Mouse (Mus musculus) midbrain, postnatal 0 days (tissue): ENCODE results near the gene Pum1. TPM values are rescaled to one million over a fixed set of nuclear protein-coding genes. Genes with fewer than 3 reads are reported as not detected.

Experiments used
- ATAC-seq: fragments of 200-750 bp; cut with Nextera tagmentation; 2 replicates; pipeline ENCODE4 v1.8.0; 2017; ENCODE audit warnings: moderate number of reproducible peaks, mild to moderate bottlenecking, moderate TSS enrichment, moderate library complexity; ENCODE audit not compliant: low FRiP score
- DNase-seq: peaks from one replicate; pipeline ENCODE4 v3.0.0-alpha.2; 2015; ENCODE audit warnings: low spot score
- H3K27ac ChIP-seq: fragments of 300-500 bp; sonication (generic); 2 replicates; pipeline ENCODE4 v1.5.1; 2014; ENCODE audit warnings: low read depth, mild to moderate bottlenecking, low read length, mixed read lengths
- H3K27me3 ChIP-seq: fragments of 300-500 bp; sonication (generic); 2 replicates; pipeline ENCODE4 v1.6.1; 2014; ENCODE audit warnings: low read length, control low read depth, mixed read lengths; ENCODE audit not compliant: insufficient read depth
- H3K36me3 ChIP-seq: fragments of 300-500 bp; sonication (generic); 2 replicates; pipeline ENCODE4 v1.6.1; 2014; ENCODE audit warnings: low read length, control low read depth, mixed read lengths; ENCODE audit not compliant: insufficient read depth
- H3K4me1 ChIP-seq: fragments of 300-500 bp; sonication (generic); 2 replicates; pipeline ENCODE4 v1.6.1; 2014; ENCODE audit warnings: mild to moderate bottlenecking, control low read depth, antibody characterized with exemption, low read length, mixed read lengths; ENCODE audit not compliant: insufficient read depth
- H3K4me2 ChIP-seq: fragments of 300-500 bp; sonication (generic); 2 replicates; pipeline ENCODE4 v1.6.1; 2014; ENCODE audit warnings: low read depth, mild to moderate bottlenecking, low read length, mixed read lengths; ENCODE audit not compliant: poor library complexity, severe bottlenecking
- H3K4me3 ChIP-seq: fragments of 300-500 bp; sonication (generic); 2 replicates; pipeline ENCODE4 v1.5.1; 2014; ENCODE audit warnings: low read depth, mild to moderate bottlenecking, low read length, moderate library complexity
- H3K9ac ChIP-seq: fragments of 300-500 bp; sonication (generic); replicated peaks from 2 replicates; pipeline ENCODE4 v1.6.1; 2014; ENCODE audit warnings: mild to moderate bottlenecking, low read length, moderate library complexity, mixed read lengths; ENCODE audit not compliant: poor library complexity, severe bottlenecking
- H3K9me3 ChIP-seq: fragments of 300-500 bp; sonication (generic); 2 replicates; pipeline ENCODE4 v1.6.1; 2016; ENCODE audit warnings: low read length, control low read depth
- CTCF ChIP-seq: IDR thresholded peaks from 2 replicates; pipeline ENCODE4 v1.5.1; 2016; ENCODE audit warnings: antibody characterized with exemption, mild to moderate bottlenecking
- WGBS: fragments of 180-500 bp; shearing (Covaris S2); extraction: QIAGEN DNeasy Blood & Tissue Kit; methylation state at CpG from one replicate; pipeline ENCODE4 v1.1.7; 2014; 5-methylcytosine and 5-hydroxymethylcytosine counted together
- polyA plus RNA-seq: library from polyadenylated mRNA; unstranded; fragments of >200 nt; fragmentation: Nextera tagmentation; extraction: Ambion mirVana; gene quantifications from 2 replicates; pipeline ENCODE4 v1.2.1, GENCODE M21; 2015
- total RNA-seq: library from RNA; depleted of rRNA; stranded (reverse); fragments of >200 nt; gene quantifications from 2 replicates; pipeline ENCODE4 v1.2.3, GENCODE M21; 2014

The Pum1 gene
- total and polyA plus RNA-seq, 2 experiments from 2014 or later, result 73.6 to 87.2 TPM

DNA sequence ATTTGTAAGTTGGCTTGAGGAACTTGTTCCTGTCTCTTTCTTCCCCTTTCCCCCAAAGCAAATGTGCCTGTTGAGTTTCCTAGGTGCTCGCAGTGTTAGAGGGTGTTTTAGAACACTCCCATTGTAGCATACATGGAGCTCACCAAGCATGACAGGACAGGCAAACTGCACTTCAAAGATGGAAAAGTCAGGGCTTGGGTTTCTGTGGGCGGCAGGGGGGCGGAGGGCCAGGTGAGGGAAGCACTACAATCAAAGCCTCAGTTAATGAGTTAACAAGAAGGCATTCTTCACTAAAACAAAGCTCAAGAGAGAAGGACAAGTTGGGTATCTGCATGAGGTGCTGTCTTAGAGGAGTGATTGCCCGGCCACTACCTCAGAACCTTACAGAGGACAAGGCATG, 56.2 kb downstream of the Pum1 start:
- DNase-seq, result no peak

DNA sequence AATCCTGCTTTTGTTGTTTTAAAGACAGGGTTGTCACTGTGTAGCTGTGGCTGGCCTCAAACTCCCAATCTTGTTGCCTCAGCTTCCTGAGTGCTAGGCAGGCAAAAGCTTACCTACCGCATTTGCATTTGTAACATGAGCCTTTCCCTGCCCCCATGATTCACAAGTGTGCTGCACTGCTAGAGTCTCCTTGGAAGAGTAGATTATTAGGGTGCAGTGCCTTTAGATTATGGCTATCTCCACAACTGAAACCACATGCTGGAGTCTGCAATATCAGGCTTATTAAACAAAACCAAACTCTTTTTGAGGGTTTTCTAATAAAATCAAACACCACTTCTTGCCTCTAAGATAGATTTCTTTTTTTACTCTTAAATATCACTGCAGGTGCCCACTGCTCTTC, 59.5 kb downstream of the Pum1 start:
- ATAC-seq (no peak), DNase-seq (no peak)
- WGBS, result 21% methylated on average over 1 of the region's 1 CpGs
- H3K4me3 ChIP-seq, result no peak overlapping the region
- no peaks in the 10 kb centered on the region for H3K36me3 ChIP-seq
- no peak overlapping the region for H3K4me2 ChIP-seq
- peaks cover 5% of the 10 kb centered on the region; the same call in 1 of the 2 replicates for H3K4me1 ChIP-seq
- TF ChIP-seq CTCF, result no peak
- H3K9ac ChIP-seq, result no peak overlapping the region
- no peak overlapping the region for H3K27ac ChIP-seq
- H3K9me3 ChIP-seq, result no peaks in the 10 kb centered on the region
- no peaks in the 10 kb centered on the region for H3K27me3 ChIP-seq

More for the DNA sequence above, 56.2 kb downstream of the Pum1 start:
- ATAC-seq, result no peak
- no peaks in the 10 kb centered on the region for H3K27me3 ChIP-seq
- H3K36me3 ChIP-seq, result no peaks in the 10 kb centered on the region
- no peak overlapping the region for H3K27ac ChIP-seq
- no peak overlapping the region for H3K4me2 ChIP-seq
- H3K9me3 ChIP-seq, result no peaks in the 10 kb centered on the region
- H3K9ac ChIP-seq, result no peak overlapping the region
- peaks cover 13% of the 10 kb centered on the region; the same call in 1 of the 2 replicates for H3K4me1 ChIP-seq
- no peak for TF ChIP-seq CTCF
- H3K4me3 ChIP-seq, result no peak overlapping the region
- 87% methylated on average over 4 of the region's 4 CpGs for WGBS

DNA sequence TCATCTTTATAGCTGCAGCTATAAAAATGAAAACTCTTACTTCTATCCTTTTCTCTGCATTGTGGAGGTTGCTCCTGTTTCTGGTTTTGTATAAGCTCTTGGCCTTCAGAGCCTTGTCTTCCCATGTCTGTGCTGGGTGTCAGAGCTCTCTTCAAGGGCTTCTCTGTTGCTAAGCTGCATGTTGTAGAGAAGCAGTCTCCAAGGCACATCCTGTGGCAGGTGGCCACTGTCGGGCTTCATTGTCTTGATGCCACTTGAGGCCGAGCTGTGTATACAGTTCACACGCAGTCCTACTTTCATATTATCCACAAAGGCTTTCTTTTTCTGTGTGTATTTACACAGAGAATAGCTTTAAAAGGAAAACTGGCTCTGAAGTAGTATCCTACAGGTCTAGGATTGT, 63.0 kb downstream of the Pum1 start:
- Histone ChIP-seq H3K27me3 (no peaks in the 10 kb centered on the region), H3K4me3 (no peak overlapping the region), H3K9me3 (no peaks in the 10 kb centered on the region), H3K36me3 (peaks cover 4% of the 10 kb centered on the region), H3K9ac (no peak overlapping the region), H3K27ac (0 out of 2 replicates have a peak overlapping the region, but pooled peaks have one; percentile 18), H3K4me1 (peaks cover under 1% of the 10 kb centered on the region; the same call in 1 of the 2 replicates), H3K4me2 (no peak overlapping the region)
- 17% methylated on average over 3 of the region's 3 CpGs for WGBS
- DNase-seq (peak; percentile 30), ATAC-seq (no peak)
- TF ChIP-seq CTCF, result no peak

DNA sequence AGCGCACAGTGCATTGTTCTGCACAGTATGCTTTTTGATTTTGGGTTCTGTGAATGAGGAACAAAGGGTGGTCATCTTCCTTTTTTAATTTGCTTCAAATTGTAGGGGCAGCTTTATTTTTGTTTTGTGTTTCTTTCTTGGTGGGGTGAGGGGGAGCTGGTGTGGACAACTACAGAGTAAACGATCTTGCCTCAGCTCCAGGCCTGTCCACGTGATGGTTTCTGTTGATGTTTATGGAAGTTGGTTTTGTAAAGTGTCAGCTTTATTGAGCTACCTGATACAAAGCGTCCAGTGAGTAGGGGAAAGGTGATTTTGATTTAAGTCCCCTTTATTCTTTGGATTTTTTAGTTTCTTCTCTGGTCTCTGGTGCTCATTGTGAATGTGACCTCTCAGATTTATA, 72.8 kb downstream of the Pum1 start:
- H3K27ac ChIP-seq, result no peak overlapping the region
- no peaks in the 10 kb centered on the region for H3K27me3 ChIP-seq

DNA sequence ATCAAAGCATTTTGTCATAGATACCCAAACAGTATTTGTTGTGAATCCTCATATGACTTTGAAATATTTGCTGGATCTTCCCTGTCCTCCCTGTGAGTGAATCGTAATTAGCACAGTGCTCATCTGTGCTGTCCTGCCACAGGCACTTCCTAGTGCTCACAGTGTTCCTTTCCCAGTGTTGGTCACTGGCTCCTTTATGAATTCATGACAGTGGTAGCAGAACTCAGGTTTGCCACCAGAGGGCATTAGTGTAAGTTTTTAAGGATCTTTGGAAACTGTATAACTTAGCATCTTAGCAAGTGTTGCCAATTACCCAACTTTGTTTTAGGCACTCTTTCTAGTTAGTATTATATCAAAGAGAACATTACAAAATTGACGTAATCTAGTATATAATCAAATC, 75.4 kb downstream of the Pum1 start:
- ATAC-seq (no peak), DNase-seq (peak; percentile 77)
- H3K4me1 ChIP-seq, result 0 out of 2 replicates have a peak, but pooled peaks cover 1% of the 10 kb centered on the region
- TF ChIP-seq CTCF, result peak; percentile 79
- 68% methylated on average over 2 of the region's 2 CpGs for WGBS
- no peaks in the 10 kb centered on the region for H3K27me3 ChIP-seq
- H3K4me3 ChIP-seq, result no peak overlapping the region
- no peak overlapping the region for H3K27ac ChIP-seq
- peaks cover 8% of the 10 kb centered on the region; the same call in 1 of the 2 replicates for H3K36me3 ChIP-seq
- H3K4me2 ChIP-seq, result no peak overlapping the region
- H3K9ac ChIP-seq, result no peak overlapping the region
- H3K9me3 ChIP-seq, result no peaks in the 10 kb centered on the region

More for the DNA sequence above, 72.8 kb downstream of the Pum1 start:
- 79% methylated on average over 4 of the region's 4 CpGs for WGBS
- Histone ChIP-seq H3K4me1 (no peaks in the 10 kb centered on the region), H3K4me3 (no peak overlapping the region), H3K9ac (no peak overlapping the region), H3K4me2 (no peak overlapping the region), H3K9me3 (no peaks in the 10 kb centered on the region), H3K36me3 (no peaks in the 10 kb centered on the region; the same call in 1 of the 2 replicates)
- DNase-seq (no peak), ATAC-seq (no peak)
- TF ChIP-seq CTCF, result no peak

DNA sequence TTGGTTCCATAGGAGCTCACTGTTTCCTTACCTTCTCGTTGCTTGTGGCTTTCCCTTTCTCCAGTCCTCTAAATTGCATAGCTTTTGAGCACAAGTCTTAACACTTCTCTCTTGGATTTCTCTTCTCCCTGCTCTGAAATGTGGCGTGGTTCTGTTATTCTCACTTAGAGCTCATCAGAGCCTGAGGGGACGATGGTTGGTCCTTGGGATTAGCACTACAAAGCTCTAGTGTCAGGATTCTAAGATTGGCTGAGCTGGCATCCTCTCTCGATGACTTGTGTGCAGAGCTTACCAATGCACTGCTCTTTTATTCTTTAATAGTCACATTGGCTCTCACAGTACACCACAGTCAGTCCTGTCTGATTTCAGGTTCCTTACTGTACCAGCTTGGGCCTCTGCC, 80.9 kb downstream of the Pum1 start:
- 0 out of 2 replicates have a peak, but pooled peaks cover 3% of the 10 kb centered on the region for H3K4me1 ChIP-seq
- H3K27ac ChIP-seq, result peak overlapping the region; percentile 21; the same call in 1 of the 2 replicates
- H3K4me2 ChIP-seq, result no peak overlapping the region
- 37% methylated on average over 4 of the region's 4 CpGs for WGBS
- ATAC-seq, result no peak
- H3K9me3 ChIP-seq, result no peaks in the 10 kb centered on the region
- DNase-seq, result peak; percentile 54
- H3K9ac ChIP-seq, result no peak overlapping the region
- no peaks in the 10 kb centered on the region for H3K27me3 ChIP-seq
- TF ChIP-seq CTCF, result no peak
- H3K4me3 ChIP-seq, result no peak overlapping the region
- H3K36me3 ChIP-seq, result peaks cover 22% of the 10 kb centered on the region
